Mouse (Mus musculus) gastrocnemius, adult 2 months (tissue): Measurements from ENCODE around the gene Ptpre. TPM values are rescaled to one million over a fixed set of nuclear protein-coding genes. Genes with fewer than 3 reads are reported as not detected.
A peak's percentile ranks its signal among the peaks of the same experiment; 100 is the strongest.

Source experiments
- DNase-seq: peaks from one replicate; pipeline ENCODE4 v3.0.0; 2022
- H3K27ac ChIP-seq: fragments of 200-600 bp; 2 replicates; pipeline ENCODE4 v1.8.1; 2022; ENCODE audit warnings: mild to moderate bottlenecking
- H3K4me3 ChIP-seq: fragments of 200-600 bp; 2 replicates; pipeline ENCODE4 v1.8.1; 2022; ENCODE audit warnings: mild to moderate bottlenecking, moderate library complexity
- CTCF ChIP-seq: fragments of 200-600 bp; IDR thresholded peaks from 2 replicates; pipeline ENCODE4 v1.8.1; 2022; ENCODE audit warnings: antibody characterized with exemption, mild to moderate bottlenecking, moderate library complexity
- intact Hi-C: fragments of 180-260 bp; cut with DNase I; formaldehyde crosslinking; loops from one replicate; pipeline ENCODE4 v1.15.1; 2025
- microRNA-seq: library from miRNA; unstranded; fragments of <30 nt; microRNA quantifications from one replicate; pipeline ENCODE4 v1.2.0, GENCODE M21; 2021
- total RNA-seq, 2 experiments: library from RNA; stranded (reverse); gene quantifications; 2 replicates each; pipeline ENCODE4 v1.2.3; 2021

Ptpre gene
- total RNA-seq, 2 experiments from 2014 or later: 1.2 to 1.6 TPM

GRCm38 (mm10) chr7:135723672-135724341, 186.5 kb downstream of the Ptpre start:
- no peak for TF ChIP-seq CTCF
- Histone ChIP-seq H3K27ac (no peak overlapping the region), H3K4me3 (no peak overlapping the region)
- intact Hi-C loops: no loop called here
- no peak for DNase-seq

- Histone ChIP-seq H3K4me3 (no peak overlapping the region), H3K27ac (no peak overlapping the region)
- TF ChIP-seq CTCF: no peak
- intact Hi-C loops: no loop called here
- DNase-seq: no peak
Measured at GRCm38 (mm10) chr7:135726707-135727106, 189.4 kb downstream of the Ptpre start.

GRCm38 (mm10) chr7:135728038-135728437, 190.8 kb downstream of the Ptpre start:
- intact Hi-C loops: no loop called here
- Histone ChIP-seq H3K4me3 (no peak overlapping the region), H3K27ac (no peak overlapping the region)
- no peak for DNase-seq
- TF ChIP-seq CTCF: no peak

- H3K4me3 ChIP-seq: no peak overlapping the region
- no peak for TF ChIP-seq CTCF
- intact Hi-C loops: loop anchor here (10.0 kb wide), 1 partner anchor 200 kb away; the partner anchor contains the start of gene Ptpre
- no peak overlapping the region for H3K27ac ChIP-seq
- no peak for DNase-seq
Measured at GRCm38 (mm10) chr7:135734379-135734778, 197.1 kb downstream of the Ptpre start.

GRCm38 (mm10) chr7:135734911-135735646, 197.8 kb downstream of the Ptpre start:
- intact Hi-C loops: loop anchor here (5.0 to 10.0 kb wide), 2 partner anchors 53 to 200 kb away; partner anchors contain the start of gene Ptpre
- Histone ChIP-seq H3K27ac (peak overlapping the region; percentile 43), H3K4me3 (peak overlapping the region; percentile 72)
- no peak for DNase-seq
- TF ChIP-seq CTCF: no peak

Small RNA genes within 50 kb of the gene (microRNA-seq; reads per million reads assigned to microRNA genes)
- not detected for gene Mir1962

Other genes with a start within 250 kb of the Ptpre start
- gene Foxi2, start 127.2 kb upstream of the Ptpre start, total RNA-seq: not detected
- not detected for gene Clrn3, start 8.8 kb upstream of the Ptpre start, total RNA-seq
- under 1 TPM in 1 of 2 experiments, not detected in 1; 0.08 TPM for gene Mki67, start 178.9 kb downstream of the Ptpre start, total RNA-seq